Mouse (Mus musculus): ENCODE measurements at regions not wholly inside any gene's neighbourhood (a gene's known extent, or its start where the extent isn't known, plus 50 kb on each side); places are given as distances from the start of the nearest gene placed in this dataset.

DNA sequence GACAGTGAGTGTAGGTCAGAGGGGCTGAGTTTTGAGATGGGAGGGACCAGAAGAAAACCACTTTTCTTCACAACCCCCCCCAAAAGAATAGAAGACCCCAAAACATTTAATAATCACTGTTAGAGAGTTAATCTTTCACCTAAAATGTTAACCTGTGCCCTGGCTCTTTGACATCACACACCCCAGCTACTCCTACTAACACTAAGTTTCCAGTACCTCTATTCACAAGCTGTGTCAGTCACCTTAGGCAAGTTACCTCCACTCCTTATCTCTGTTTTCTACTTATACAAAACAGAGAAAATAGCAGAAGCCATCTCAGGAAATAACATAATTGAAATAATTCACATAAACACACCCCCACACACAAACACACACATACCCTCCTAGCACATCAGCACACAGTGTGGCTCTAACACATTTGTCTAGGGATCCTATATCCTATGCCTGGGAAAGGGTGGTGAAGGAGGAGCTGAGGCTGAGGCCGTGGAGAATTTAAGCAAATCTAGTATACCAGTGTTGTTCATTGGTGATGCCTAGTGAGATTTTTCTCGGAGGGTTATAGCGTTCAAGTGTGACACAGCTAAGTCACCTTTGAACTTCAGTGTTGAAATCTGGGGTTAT lies 134.5 kb upstream of the Erbb4 start:
- WGBS, result 61% methylated on average over 3 of the region's 3 CpGs
- no peak for DNase-seq (ENCODE audit: low read depth, low spot score)

DNA sequence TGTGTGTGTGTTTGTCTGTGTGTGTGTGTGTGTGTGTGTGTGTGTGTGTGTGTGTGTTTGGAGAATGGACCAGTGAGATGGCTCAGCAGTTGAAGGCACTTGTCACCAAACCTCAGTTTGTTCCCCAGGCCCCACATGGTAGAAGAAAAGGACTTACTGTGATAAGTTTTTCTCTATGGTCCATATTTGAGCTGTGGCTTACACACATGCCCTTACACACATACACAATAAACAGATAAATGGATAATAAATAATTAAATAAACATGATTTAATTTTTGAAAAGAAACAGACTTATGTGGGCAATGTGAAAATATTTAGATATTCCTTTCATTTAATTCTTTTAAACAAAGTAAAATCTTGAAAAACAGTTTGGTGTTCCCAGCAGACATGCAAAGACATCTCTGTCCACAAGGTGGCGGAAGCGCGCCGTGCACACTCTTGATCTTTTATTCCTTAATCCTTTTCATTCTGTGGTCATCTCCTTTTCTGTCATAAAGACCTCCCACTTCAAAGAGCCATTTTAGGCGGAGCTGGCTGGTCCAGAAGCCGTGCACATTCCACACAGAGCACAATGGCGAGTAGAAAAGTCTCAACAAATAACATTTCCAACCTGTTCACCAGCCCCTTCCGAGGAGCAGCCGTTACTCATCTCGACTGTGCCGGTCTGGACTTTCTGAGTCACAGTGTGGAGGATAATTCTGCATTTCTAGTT lies 133.8 kb upstream of the Erbb4 start:
- peak; percentile 19 for DNase-seq (ENCODE audit: low read depth, low spot score)

DNA sequence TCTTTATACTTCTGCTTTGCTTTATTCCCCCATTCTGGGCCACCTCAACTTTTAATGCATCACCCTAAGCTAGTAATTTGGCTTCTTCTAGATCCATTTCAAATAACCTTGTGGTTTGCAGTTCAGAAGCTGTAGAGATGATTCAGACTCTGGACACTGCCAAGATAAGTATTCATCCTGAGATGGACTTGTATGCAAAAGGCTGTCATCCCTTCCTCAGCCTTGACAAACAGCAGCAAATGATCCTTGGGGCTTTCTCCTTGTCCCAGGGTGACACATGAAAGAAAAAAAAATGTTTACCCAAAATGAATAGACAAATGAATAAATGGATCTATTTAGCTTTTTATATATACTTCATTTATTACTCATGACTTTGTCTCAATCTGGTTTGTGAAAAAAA lies 120.0 kb upstream of the Erbb4 start:
- DNase-seq (ENCODE audit: low read depth, low spot score), result no peak

More for the DNA sequence above, 133.8 kb upstream of the Erbb4 start:
- WGBS, result 7% methylated on average over 11 of the region's 11 CpGs

DNA sequence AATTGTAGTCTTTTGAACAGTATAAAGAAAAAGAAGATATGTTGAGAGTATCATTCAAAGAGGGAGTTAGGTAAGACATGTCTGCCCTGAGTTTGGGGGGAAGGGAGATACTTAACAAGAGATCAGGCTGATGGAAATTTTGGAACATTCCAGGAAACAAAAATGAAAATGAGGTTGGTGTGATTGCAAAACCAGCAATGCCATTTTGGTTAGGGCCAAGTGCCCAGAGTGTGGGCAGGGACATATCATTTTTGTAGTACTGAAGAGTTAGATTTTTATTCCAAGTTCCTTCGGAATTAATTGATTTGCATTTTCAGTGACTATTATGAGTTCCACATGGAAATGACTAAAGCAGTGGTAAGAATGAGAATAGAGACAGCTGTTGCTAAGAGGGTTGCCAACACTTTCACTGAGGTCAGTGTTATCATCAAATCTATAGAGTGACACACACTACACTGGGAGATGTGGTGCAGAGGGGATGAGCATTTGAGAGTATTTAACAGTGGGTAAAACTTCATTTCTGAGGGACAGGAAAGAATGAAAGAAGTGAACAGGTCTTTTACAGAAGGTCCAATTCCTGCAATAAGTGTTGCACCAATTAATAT lies 105.1 kb upstream of the Erbb4 start:
- WGBS, result 88% methylated on average over 1 of the region's 1 CpGs
- DNase-seq (ENCODE audit: low read depth, low spot score), result no peak

DNA sequence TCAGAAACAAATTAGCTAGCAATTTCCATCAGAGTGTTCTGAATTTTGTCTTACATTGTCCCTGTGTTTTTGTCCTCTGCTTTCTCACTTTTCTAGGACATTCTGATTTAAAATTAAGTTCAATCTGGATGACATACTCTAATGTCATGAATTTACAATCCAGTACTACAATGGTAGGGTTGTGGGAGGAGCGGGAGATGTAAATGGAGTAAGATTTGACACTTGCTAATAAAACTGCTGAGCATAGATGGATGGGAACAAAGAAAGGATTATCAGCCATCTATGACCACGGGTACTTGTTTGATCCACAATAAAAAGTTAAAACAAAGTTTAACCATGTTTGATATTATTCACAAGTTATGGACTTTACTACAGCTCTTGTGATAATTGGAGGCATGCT lies 94.9 kb upstream of the Erbb4 start:
- 52% methylated on average over 2 of the region's 2 CpGs for WGBS
- DNase-seq (ENCODE audit: low read depth, low spot score), result no peak

DNA sequence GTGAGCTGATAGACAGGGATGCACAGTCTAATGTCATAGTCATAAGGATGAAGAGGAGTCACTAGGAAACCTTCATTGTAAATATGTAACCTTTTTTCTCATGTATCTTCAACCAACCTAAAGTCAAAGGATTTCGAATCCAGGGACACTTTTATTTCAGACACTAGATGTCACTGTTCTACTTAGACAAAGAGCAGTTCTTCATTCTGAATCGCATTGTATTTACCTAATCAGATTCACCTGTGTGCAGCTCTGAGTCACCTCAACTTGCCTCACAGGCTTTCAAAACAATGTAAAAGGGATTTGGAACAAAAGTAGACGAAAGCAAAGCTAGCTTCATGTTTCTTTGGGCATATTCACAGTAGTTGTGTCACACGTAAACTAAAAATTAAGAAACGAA lies 57.3 kb upstream of the Erbb4 start:
- 34% methylated on average over 5 of the region's 5 CpGs for WGBS

More for the DNA sequence above, 57.3 kb upstream of the Erbb4 start:
- DNase-seq (ENCODE audit: low read depth, low spot score), result no peak
